Mouse (Mus musculus): ENCODE measurements around the gene Prnd.

GRCm38 (mm10) chr2:131957731-131958222 lies 7.1 kb downstream of the Prnd start:
- TF ChIP-seq CTCF (IDR thresholded peaks at IDR 0.05; ENCODE audit: borderline replicate concordance, extremely low read depth, insufficient read depth, insufficient read length) (no peak), POLR2A (IDR thresholded peaks at IDR 0.05; ENCODE audit: borderline replicate concordance, extremely low read depth, insufficient read depth, insufficient read length, poor library complexity, severe bottlenecking) (no peak)
